Mouse (Mus musculus): ENCODE data around the gene Gm49358. TPM values are rescaled to one million over a fixed set of nuclear protein-coding genes. Genes with fewer than 3 reads are reported as not detected.

Gene Gm49358
- polyA plus RNA-seq, 1 experiment from 2014 or later = not detected

- Histone ChIP-seq H3K27me3 (ENCODE audit: control insufficient read depth, insufficient read depth, low read length) (no peaks in the 10 kb centered on the region), H3K4me3 (ENCODE audit: control insufficient read depth in 1 of 2, insufficient read depth in 1 of 2, low read depth in 1 of 2, low read length in 2 of 2) (no peak overlapping the region), H3K27ac (replicated peaks in 1 of 2; ENCODE audit: control insufficient read depth in 1 of 2, insufficient read depth in 1 of 2, low read depth in 2 of 2, low read length in 2 of 2) (no peak overlapping the region), H3K9ac (ENCODE audit: low read length) (no peak overlapping the region), H3K36me3 (ENCODE audit: control insufficient read depth, insufficient read depth, low read length) (no peaks in the 10 kb centered on the region), H3K4me2 (ENCODE audit: low read length) (no peak overlapping the region), H3K4me1 (ENCODE audit: control insufficient read depth in 2 of 2, insufficient read depth in 2 of 2, low read length in 2 of 2) (peaks cover 6 to 28% of the 10 kb centered on the region in 2 experiments), H3K9me3 (ENCODE audit: control insufficient read depth, low read length) (no peaks in the 10 kb centered on the region)
- WGBS = 72% methylated on average over 2 of the region's 2 CpGs
- no peak for ATAC-seq (ENCODE audit: insufficient number of reproducible peaks, insufficient read depth, low FRiP score, low read depth)
Measured at GRCm38 (mm10) chr10:86785396-86785795, 21.6 kb downstream of the Gm49358 start.

GRCm38 (mm10) chr10:86786083-86786482 lies 22.3 kb downstream of the Gm49358 start:
- WGBS = 92% methylated on average over 5 of the region's 5 CpGs
- Histone ChIP-seq H3K27ac (replicated peaks in 1 of 2; ENCODE audit: control insufficient read depth in 1 of 2, insufficient read depth in 1 of 2, low read depth in 2 of 2, low read length in 2 of 2) (no peak overlapping the region), H3K9me3 (ENCODE audit: control insufficient read depth, low read length) (no peaks in the 10 kb centered on the region), H3K4me2 (ENCODE audit: low read length) (no peak overlapping the region), H3K9ac (ENCODE audit: low read length) (no peak overlapping the region), H3K4me1 (ENCODE audit: control insufficient read depth in 2 of 2, insufficient read depth in 2 of 2, low read length in 2 of 2) (peaks cover 6 to 23% of the 10 kb centered on the region in 2 experiments), H3K36me3 (ENCODE audit: control insufficient read depth, insufficient read depth, low read length) (no peaks in the 10 kb centered on the region), H3K4me3 (ENCODE audit: control insufficient read depth in 1 of 2, insufficient read depth in 1 of 2, low read depth in 1 of 2, low read length in 2 of 2) (no peak overlapping the region), H3K27me3 (ENCODE audit: control insufficient read depth, insufficient read depth, low read length) (no peaks in the 10 kb centered on the region)
- no peak for ATAC-seq (ENCODE audit: insufficient number of reproducible peaks, insufficient read depth, low FRiP score, low read depth)

- Histone ChIP-seq H3K4me1 (ENCODE audit: control insufficient read depth in 2 of 2, insufficient read depth in 2 of 2, low read length in 2 of 2) (peaks cover 9 to 27% of the 10 kb centered on the region in 2 experiments), H3K4me3 (ENCODE audit: control insufficient read depth in 1 of 2, insufficient read depth in 1 of 2, low read depth in 1 of 2, low read length in 2 of 2) (no peak overlapping the region), H3K27me3 (ENCODE audit: control insufficient read depth, insufficient read depth, low read length) (no peaks in the 10 kb centered on the region), H3K36me3 (ENCODE audit: control insufficient read depth, insufficient read depth, low read length) (no peaks in the 10 kb centered on the region), H3K4me2 (ENCODE audit: low read length) (no peak overlapping the region), H3K9ac (ENCODE audit: low read length) (no peak overlapping the region), H3K27ac (replicated peaks in 1 of 2; ENCODE audit: control insufficient read depth in 1 of 2, insufficient read depth in 1 of 2, low read depth in 2 of 2, low read length in 2 of 2) (no peak overlapping the region), H3K9me3 (ENCODE audit: control insufficient read depth, low read length) (no peaks in the 10 kb centered on the region)
- ATAC-seq (ENCODE audit: insufficient number of reproducible peaks, insufficient read depth, low FRiP score, low read depth) = no peak
- 58% methylated on average over 5 of the region's 5 CpGs for WGBS
Measured at GRCm38 (mm10) chr10:86788193-86788592, 24.4 kb downstream of the Gm49358 start.

- no peak overlapping the region for H3K4me2 ChIP-seq (ENCODE audit: low read length)
- 86% methylated on average over 7 of the region's 7 CpGs for WGBS
- H3K9me3 ChIP-seq (ENCODE audit: control insufficient read depth, low read length) = no peaks in the 10 kb centered on the region
- no peaks in the 10 kb centered on the region for H3K27me3 ChIP-seq (ENCODE audit: control insufficient read depth, insufficient read depth, low read length)
- no peak overlapping the region for H3K4me3 ChIP-seq (ENCODE audit: control insufficient read depth in 1 of 2, insufficient read depth in 1 of 2, low read depth in 1 of 2, low read length in 2 of 2)
- no peaks in the 10 kb centered on the region for H3K36me3 ChIP-seq (ENCODE audit: control insufficient read depth, insufficient read depth, low read length)
- H3K9ac ChIP-seq (ENCODE audit: low read length) = no peak overlapping the region
- no peak overlapping the region for H3K27ac ChIP-seq (replicated peaks in 1 of 2; ENCODE audit: control insufficient read depth in 1 of 2, insufficient read depth in 1 of 2, low read depth in 2 of 2, low read length in 2 of 2)
- ATAC-seq (ENCODE audit: insufficient number of reproducible peaks, insufficient read depth, low FRiP score, low read depth) = no peak
- H3K4me1 ChIP-seq (ENCODE audit: control insufficient read depth in 2 of 2, insufficient read depth in 2 of 2, low read length in 2 of 2) = peaks cover 15 to 37% of the 10 kb centered on the region in 2 experiments
Measured at GRCm38 (mm10) chr10:86789146-86789672, 25.4 kb downstream of the Gm49358 start.

GRCm38 (mm10) chr10:86791507-86792184 lies 27.9 kb downstream of the Gm49358 start:
- Histone ChIP-seq H3K27me3 (ENCODE audit: control insufficient read depth, insufficient read depth, low read length) (no peaks in the 10 kb centered on the region), H3K9ac (ENCODE audit: low read length) (no peak overlapping the region), H3K4me1 (ENCODE audit: control insufficient read depth in 2 of 2, insufficient read depth in 2 of 2, low read length in 2 of 2) (peaks cover 26 to 50% of the 10 kb centered on the region in 2 experiments), H3K36me3 (ENCODE audit: control insufficient read depth, insufficient read depth, low read length) (no peaks in the 10 kb centered on the region), H3K9me3 (ENCODE audit: control insufficient read depth, low read length) (no peaks in the 10 kb centered on the region), H3K4me2 (ENCODE audit: low read length) (no peak overlapping the region), H3K27ac (replicated peaks in 1 of 2; ENCODE audit: control insufficient read depth in 1 of 2, insufficient read depth in 1 of 2, low read depth in 2 of 2, low read length in 2 of 2) (no peak overlapping the region), H3K4me3 (ENCODE audit: control insufficient read depth in 1 of 2, insufficient read depth in 1 of 2, low read depth in 1 of 2, low read length in 2 of 2) (no peak overlapping the region)
- 58% methylated on average over 7 of the region's 7 CpGs for WGBS
- no peak for ATAC-seq (ENCODE audit: insufficient number of reproducible peaks, insufficient read depth, low FRiP score, low read depth)

GRCm38 (mm10) chr10:86793509-86793951 lies 29.8 kb downstream of the Gm49358 start:
- peak; percentile 48; the same call in 1 of the 2 replicates for ATAC-seq (ENCODE audit: insufficient number of reproducible peaks, insufficient read depth, low FRiP score, low read depth)
- Histone ChIP-seq H3K27me3 (ENCODE audit: control insufficient read depth, insufficient read depth, low read length) (no peaks in the 10 kb centered on the region), H3K36me3 (ENCODE audit: control insufficient read depth, insufficient read depth, low read length) (no peaks in the 10 kb centered on the region), H3K9me3 (ENCODE audit: control insufficient read depth, low read length) (no peaks in the 10 kb centered on the region), H3K4me1 (ENCODE audit: control insufficient read depth in 2 of 2, insufficient read depth in 2 of 2, low read length in 2 of 2) (peaks cover 22 to 45% of the 10 kb centered on the region in 2 experiments), H3K4me2 (ENCODE audit: low read length) (no peak overlapping the region), H3K4me3 (ENCODE audit: control insufficient read depth in 1 of 2, insufficient read depth in 1 of 2, low read depth in 1 of 2, low read length in 2 of 2) (no peak overlapping the region), H3K9ac (ENCODE audit: low read length) (peak overlapping the region; percentile 16; the same call in 1 of the 2 replicates), H3K27ac (replicated peaks in 1 of 2; ENCODE audit: control insufficient read depth in 1 of 2, insufficient read depth in 1 of 2, low read depth in 2 of 2, low read length in 2 of 2) (peak overlapping the region; percentile 48 to 74)
- 46% methylated on average over 2 of the region's 2 CpGs for WGBS

GRCm38 (mm10) chr10:86794196-86794595 lies 30.4 kb downstream of the Gm49358 start:
- H3K36me3 ChIP-seq (ENCODE audit: control insufficient read depth, insufficient read depth, low read length) = no peaks in the 10 kb centered on the region
- no peaks in the 10 kb centered on the region for H3K9me3 ChIP-seq (ENCODE audit: control insufficient read depth, low read length)
- no peak overlapping the region for H3K9ac ChIP-seq (ENCODE audit: low read length)
- no peaks in the 10 kb centered on the region for H3K27me3 ChIP-seq (ENCODE audit: control insufficient read depth, insufficient read depth, low read length)
- peaks cover 22 to 44% of the 10 kb centered on the region in 2 experiments for H3K4me1 ChIP-seq (ENCODE audit: control insufficient read depth in 2 of 2, insufficient read depth in 2 of 2, low read length in 2 of 2)
- no peak overlapping the region for H3K4me2 ChIP-seq (ENCODE audit: low read length)
- H3K4me3 ChIP-seq (ENCODE audit: control insufficient read depth in 1 of 2, insufficient read depth in 1 of 2, low read depth in 1 of 2, low read length in 2 of 2) = no peak overlapping the region
- ATAC-seq (ENCODE audit: insufficient number of reproducible peaks, insufficient read depth, low FRiP score, low read depth) = no peak
- peak overlapping the region in 1 of 2 experiments; percentile 74; a peak in 1 of 4 replicates for H3K27ac ChIP-seq (replicated peaks in 1 of 2; ENCODE audit: control insufficient read depth in 1 of 2, insufficient read depth in 1 of 2, low read depth in 2 of 2, low read length in 2 of 2)
- WGBS = 81% methylated on average over 4 of the region's 4 CpGs
